Mouse (Mus musculus) heart, embryonic 15.5 days (tissue): ENCODE results near the gene Rhox2e. TPM values are rescaled to one million over a fixed set of nuclear protein-coding genes. Genes with fewer than 3 reads are reported as not detected.
"Not testable (repeated sequence)": the region's sequence is repeated elsewhere in the genome, so short reads cannot be mapped to it uniquely, and the experiment has no call there.

Experiments
- ATAC-seq: fragments of 200-750 bp; cut with Nextera tagmentation; replicated peaks from 2 replicates; pipeline ENCODE4 v1.8.0; 2017; ENCODE audit warnings: low read depth, moderate TSS enrichment; ENCODE audit not compliant: insufficient number of reproducible peaks, insufficient read depth, low FRiP score
- H3K27ac ChIP-seq: fragments of 300-500 bp; sonication (generic); 2 replicates; pipeline ENCODE4 v1.5.1; 2015; ENCODE audit warnings: mild to moderate bottlenecking, inconsistent platforms
- H3K27me3 ChIP-seq: fragments of 300-500 bp; sonication (generic); 2 replicates; pipeline ENCODE4 v1.6.1; 2015; ENCODE audit warnings: inconsistent platforms
- H3K36me3 ChIP-seq: fragments of 300-500 bp; sonication (generic); 2 replicates; pipeline ENCODE4 v1.6.1; 2015; ENCODE audit warnings: mild to moderate bottlenecking, inconsistent platforms
- H3K4me1 ChIP-seq: fragments of 300-500 bp; sonication (generic); replicated peaks from 2 replicates; pipeline ENCODE4 v1.6.1; 2015; ENCODE audit warnings: inconsistent platforms
- H3K4me2 ChIP-seq: fragments of 300-500 bp; sonication (generic); 2 replicates; pipeline ENCODE4 v1.6.1; 2015; ENCODE audit warnings: inconsistent platforms, mild to moderate bottlenecking, moderate library complexity
- H3K4me3 ChIP-seq: fragments of 300-500 bp; sonication (generic); 2 replicates; pipeline ENCODE4 v1.5.1; 2015; ENCODE audit warnings: mild to moderate bottlenecking, inconsistent platforms
- H3K9ac ChIP-seq: fragments of 300-500 bp; sonication (generic); 2 replicates; pipeline ENCODE4 v1.6.1; 2015; ENCODE audit warnings: mild to moderate bottlenecking, inconsistent platforms
- H3K9me3 ChIP-seq: fragments of 300-500 bp; sonication (generic); replicated peaks from 2 replicates; pipeline ENCODE4 v1.6.1; 2016; ENCODE audit warnings: inconsistent platforms
- WGBS: fragments of 180-500 bp; shearing (Covaris S2); methylation state at CpG from one replicate; pipeline ENCODE4 v1.1.7; 2015; ENCODE audit warnings: mixed read lengths; 5-methylcytosine and 5-hydroxymethylcytosine counted together
- polyA plus RNA-seq: library from polyadenylated mRNA; unstranded; fragments of >200 nt; fragmentation: Nextera tagmentation; extraction: Ambion mirVana; gene quantifications from 2 replicates; pipeline ENCODE4 v1.2.1, GENCODE M21; 2015

Rhox2e gene
- polyA plus RNA-seq: not detected in 2 replicates

DNA sequence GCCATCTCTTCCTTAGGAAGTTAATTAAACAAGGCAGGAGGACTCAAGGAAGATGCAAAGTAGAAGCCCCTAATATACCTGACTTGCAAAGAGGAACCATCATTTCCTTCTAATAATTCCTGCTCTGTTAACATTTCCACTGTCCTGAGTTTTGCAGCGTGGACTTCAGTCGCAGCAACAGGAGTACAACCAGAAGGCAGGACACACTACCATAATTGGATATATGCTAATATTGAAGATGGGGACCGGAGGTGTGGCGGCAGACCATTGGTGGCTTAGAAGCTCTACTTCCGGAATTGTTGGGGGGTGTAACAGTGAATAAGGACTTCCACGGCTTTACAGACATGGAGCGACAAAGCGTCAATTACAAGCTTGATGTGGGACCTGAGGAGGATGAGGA is at the start of gene Rhox2e:
Gene Rhox2e (plus strand): TSS at position 301 of the 400 bp plus-strand sequence.
- ATAC-seq: not testable (repeated sequence)
- WGBS: 91% methylated on average over 3 of the region's 8 CpGs

DNA sequence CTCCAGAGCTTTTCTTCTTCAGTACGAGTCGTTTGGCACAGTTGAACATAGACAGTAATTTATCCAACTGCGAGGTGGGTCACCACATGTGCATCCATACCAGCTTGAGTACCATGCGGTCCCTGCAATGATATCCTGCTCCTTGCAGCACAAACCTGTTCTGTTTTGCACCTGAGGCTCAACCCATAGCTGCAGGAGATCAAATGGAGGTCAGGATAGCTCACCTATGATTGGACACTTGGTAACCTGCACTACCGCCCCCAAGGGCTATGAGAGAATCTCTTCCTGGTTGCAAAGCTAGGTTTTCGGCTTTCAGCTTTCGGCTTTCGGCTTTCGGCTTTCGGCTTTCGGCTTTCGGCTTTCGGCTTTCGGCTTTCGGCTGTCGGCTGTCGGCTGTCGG is 16.2 kb upstream of the Rhox2e start, which contains the start of gene Rhox4d:
Gene Rhox4d (plus strand): TSS at position 301 of the 400 bp plus-strand sequence.
- not testable (repeated sequence) for H3K4me1 ChIP-seq, H3K4me2 ChIP-seq, H3K27ac ChIP-seq, H3K9ac ChIP-seq, H3K36me3 ChIP-seq, H3K4me3 ChIP-seq, ATAC-seq, H3K27me3 ChIP-seq, H3K9me3 ChIP-seq
- WGBS: 89% methylated on average over 16 of the region's 18 CpGs

More for the DNA sequence above, at the start of gene Rhox2e:
- H3K9me3 ChIP-seq, H3K9ac ChIP-seq, H3K27ac ChIP-seq, H3K27me3 ChIP-seq, H3K4me2 ChIP-seq, H3K4me1 ChIP-seq, H3K4me3 ChIP-seq, H3K36me3 ChIP-seq: not testable (repeated sequence)

DNA sequence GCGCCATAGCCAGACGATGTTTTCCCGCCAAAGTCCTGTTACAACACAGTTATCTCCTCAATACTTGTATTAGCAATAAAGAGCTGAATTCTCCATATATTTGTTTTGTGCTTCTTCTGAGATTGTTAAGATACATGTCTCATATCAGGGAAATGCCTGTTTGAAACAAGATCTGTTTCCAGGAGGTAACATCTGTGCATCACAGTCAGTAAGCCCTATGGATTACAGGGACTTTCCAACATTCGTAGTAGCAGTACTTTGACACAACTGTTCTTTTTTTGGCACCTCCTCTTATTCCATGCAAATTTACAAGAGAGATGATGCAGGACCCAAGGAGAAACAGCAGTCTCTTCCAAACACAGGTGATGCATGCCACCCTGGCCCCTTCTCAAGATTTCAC is 11.5 kb downstream of the Rhox2e start, which contains the start of gene Rhox3e:
Gene Rhox3e (plus strand): TSS at position 301 of the 400 bp plus-strand sequence.
- H3K27me3 ChIP-seq, H3K27ac ChIP-seq, H3K4me2 ChIP-seq, H3K36me3 ChIP-seq, H3K4me3 ChIP-seq, H3K9ac ChIP-seq, ATAC-seq, H3K9me3 ChIP-seq, H3K4me1 ChIP-seq: not testable (repeated sequence)
- whole genome bisulfite sequencing: 63% methylated on average over 1 of the region's 4 CpGs

DNA sequence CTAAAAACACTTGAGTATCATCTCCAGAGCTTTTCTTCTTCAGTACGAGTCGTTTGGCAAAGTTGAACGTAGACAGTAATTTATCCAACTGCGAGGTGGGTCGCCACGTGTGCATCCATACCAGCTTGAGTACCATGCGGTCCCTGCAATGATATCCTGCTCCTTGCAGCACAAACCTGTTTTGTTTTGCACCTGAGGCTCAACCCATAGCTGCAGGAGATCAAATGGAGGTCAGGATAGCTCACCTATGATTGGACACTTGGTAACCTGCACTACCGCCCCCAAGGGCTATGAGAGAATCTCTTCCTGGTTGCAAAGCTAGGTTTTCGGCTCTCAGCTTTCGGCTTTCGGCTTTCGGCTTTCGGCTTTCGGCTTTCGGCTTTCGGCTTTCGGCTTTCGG is 26.9 kb downstream of the Rhox2e start, which contains the start of gene Rhox4e:
Gene Rhox4e (plus strand): TSS at position 301 of the 400 bp plus-strand sequence.
- H3K27me3 ChIP-seq, H3K9me3 ChIP-seq, H3K4me2 ChIP-seq, H3K4me1 ChIP-seq, ATAC-seq, H3K27ac ChIP-seq, H3K9ac ChIP-seq, H3K36me3 ChIP-seq, H3K4me3 ChIP-seq: not testable (repeated sequence)
- WGBS: 93% methylated on average over 10 of the region's 18 CpGs

DNA sequence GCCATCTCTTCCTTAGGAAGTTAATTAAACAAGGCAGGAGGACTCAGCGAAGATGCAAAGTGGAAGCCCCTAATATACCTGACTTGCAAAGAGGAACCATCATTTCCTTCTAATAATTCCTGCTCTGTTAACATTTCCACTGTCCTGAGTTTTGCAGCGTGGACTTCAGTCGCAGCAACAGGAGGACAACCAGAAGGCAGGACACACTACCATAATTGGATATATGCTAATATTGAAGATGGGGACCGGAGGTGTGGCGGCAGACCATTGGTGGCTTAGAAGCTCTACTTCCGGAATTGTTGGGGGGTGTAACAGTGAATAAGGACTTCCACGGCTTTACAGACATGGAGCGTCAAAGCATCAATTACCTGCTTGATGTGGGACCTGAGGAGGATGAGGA is 40.9 kb downstream of the Rhox2e start, which contains the start of gene Rhox2f:
Gene Rhox2f (plus strand): TSS at position 301 of the 400 bp plus-strand sequence.
- H3K36me3 ChIP-seq, H3K9me3 ChIP-seq, H3K27me3 ChIP-seq, H3K9ac ChIP-seq, H3K4me1 ChIP-seq, H3K27ac ChIP-seq, ATAC-seq, H3K4me3 ChIP-seq, H3K4me2 ChIP-seq: not testable (repeated sequence)
- WGBS: 89% methylated on average over 8 of the region's 8 CpGs

DNA sequence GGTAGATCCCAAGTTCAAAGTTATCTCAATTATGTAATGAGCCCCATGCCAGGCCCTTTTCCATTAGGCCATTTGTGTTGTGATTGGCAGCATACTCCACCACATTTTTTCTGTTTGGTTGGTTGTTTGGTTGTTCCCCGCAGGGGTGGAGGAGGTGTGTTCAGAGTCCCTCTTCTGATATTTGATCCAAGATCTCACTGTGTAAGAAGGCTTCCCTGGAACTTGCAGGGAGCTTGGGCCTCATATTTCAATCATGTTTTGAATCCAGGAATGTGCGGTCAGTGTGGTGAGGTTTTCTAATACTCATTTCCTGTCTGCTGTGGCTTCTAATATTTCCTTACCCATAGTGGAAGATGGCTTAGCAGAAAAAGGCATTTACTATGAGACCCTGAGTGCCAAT is 42.4 kb downstream of the Rhox2e start:
- ATAC-seq, H3K27ac ChIP-seq, H3K9me3 ChIP-seq, H3K4me2 ChIP-seq, H3K27me3 ChIP-seq, H3K36me3 ChIP-seq, H3K4me1 ChIP-seq, H3K4me3 ChIP-seq, H3K9ac ChIP-seq: not testable (repeated sequence)
- 51% methylated on average over 2 of the region's 2 CpGs for WGBS

DNA sequence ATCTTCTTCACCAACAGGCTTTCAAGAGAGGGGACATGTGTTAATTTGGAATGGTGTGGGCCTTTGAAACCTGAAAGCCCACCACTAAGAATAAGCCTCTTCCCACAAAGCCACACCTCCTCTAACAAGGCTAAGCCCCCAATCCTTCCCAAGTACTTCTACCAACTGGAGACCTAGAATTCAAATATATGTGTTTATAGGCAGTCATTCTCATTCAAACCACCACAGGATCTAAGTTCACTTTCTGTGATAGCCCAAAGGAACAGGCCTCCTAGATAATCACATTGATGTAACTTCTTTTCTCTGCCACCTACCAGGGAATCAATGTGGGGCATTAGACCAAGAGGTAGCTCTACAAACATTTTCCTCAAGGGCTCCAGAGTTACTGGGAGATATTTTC is 50.4 kb downstream of the Rhox2e start, which contains the start of gene Rhox3f:
Gene Rhox3f (plus strand): TSS at position 301 of the 400 bp plus-strand sequence.
- not testable (repeated sequence) for H3K4me1 ChIP-seq, ATAC-seq

More for the DNA sequence above, 50.4 kb downstream of the Rhox2e start, which contains the start of gene Rhox3f:
- not testable (repeated sequence) for H3K9me3 ChIP-seq, H3K27me3 ChIP-seq, H3K27ac ChIP-seq, H3K4me2 ChIP-seq, H3K36me3 ChIP-seq, H3K9ac ChIP-seq, H3K4me3 ChIP-seq

Other genes starting within 250 kb of the Rhox2e start
- gene Rhox3a2, start 150.4 kb upstream of the Rhox2e start, polyA plus RNA-seq: not detected in 2 replicates
- 0.66 and 2.8 TPM in 2 replicates for gene Rhox4a2, start 139.6 kb upstream of the Rhox2e start, polyA plus RNA-seq
- not detected in 2 replicates for gene Rhox2b, start 118.4 kb upstream of the Rhox2e start, polyA plus RNA-seq
- gene Rhox4b, start 98.0 kb upstream of the Rhox2e start, polyA plus RNA-seq: 1.9 TPM in 1 of 2 replicates, not detected in the other
- not detected in 2 replicates for gene Rhox2c, start 76.8 kb upstream of the Rhox2e start, polyA plus RNA-seq
- not detected in 2 replicates for gene Rhox3c, start 71.9 kb upstream of the Rhox2e start, polyA plus RNA-seq
- gene Rhox4c, start 50.1 kb upstream of the Rhox2e start, polyA plus RNA-seq: not detected in 2 replicates
- not detected in 2 replicates for gene Rhox2d, start 37.0 kb upstream of the Rhox2e start, polyA plus RNA-seq
- gene Rhox4d, start 16.1 kb upstream of the Rhox2e start, polyA plus RNA-seq: not detected in 2 replicates
- gene Rhox3e, start 11.6 kb downstream of the Rhox2e start, polyA plus RNA-seq: not detected in 2 replicates
- gene Rhox4e, start 27.0 kb downstream of the Rhox2e start, polyA plus RNA-seq: not detected in 2 replicates
- not detected in 2 replicates for gene Rhox2f, start 41.0 kb downstream of the Rhox2e start, polyA plus RNA-seq
- not detected in 2 replicates for gene Rhox3f, start 50.5 kb downstream of the Rhox2e start, polyA plus RNA-seq
- not detected in 2 replicates for gene Rhox4f, start 77.3 kb downstream of the Rhox2e start, polyA plus RNA-seq
- not detected in 2 replicates for gene Rhox3g, start 98.2 kb downstream of the Rhox2e start, polyA plus RNA-seq
- not detected in 2 replicates for gene Rhox2g, start 113.0 kb downstream of the Rhox2e start, polyA plus RNA-seq
- gene Rhox4g, start 120.9 kb downstream of the Rhox2e start, polyA plus RNA-seq: not detected in 2 replicates
- not detected in 2 replicates for gene Rhox3h, start 138.3 kb downstream of the Rhox2e start, polyA plus RNA-seq
- gene Rhox2h, start 142.8 kb downstream of the Rhox2e start, polyA plus RNA-seq: not detected in 2 replicates